Mouse (Mus musculus) cerebellum, adult 9-10 months (tissue): ENCODE data around the gene Gm10273.
"Not testable (repeated sequence)": the region's sequence is repeated elsewhere in the genome, so short reads cannot be mapped to it uniquely, and the experiment has no call there.

Source experiments
- DNase-seq: peaks from one replicate; pipeline ENCODE4 v3.0.0; 2022

Gene Gm10273

DNA sequence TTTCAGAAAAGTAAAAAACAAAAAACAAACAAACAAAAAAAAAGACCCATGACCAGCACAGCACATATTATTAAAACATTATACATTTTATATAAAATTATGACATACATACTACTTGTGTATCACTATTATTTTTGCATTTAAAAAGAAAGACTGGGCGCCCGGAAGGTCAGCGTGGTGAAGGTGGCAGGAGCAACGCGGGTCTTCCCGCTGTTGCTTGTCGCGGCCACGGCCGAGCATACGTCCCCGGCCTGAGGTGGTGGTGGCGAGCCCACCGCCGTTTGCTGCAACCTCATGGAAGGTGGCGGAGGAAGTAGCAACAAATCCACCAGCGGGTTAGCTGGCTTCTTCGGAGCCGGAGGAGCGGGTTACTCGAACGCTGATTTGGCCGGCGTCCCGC, at the start of gene Gm10273:
Gene Gm10273, plus strand, starts transcription at position 172 of the 400 bp plus-strand sequence.
- not testable (repeated sequence) for DNase-seq

GRCm38 (mm10) chr10:59346560-59346959, 48.9 kb upstream of the Gm10273 start:
- no peak for DNase-seq

DNA sequence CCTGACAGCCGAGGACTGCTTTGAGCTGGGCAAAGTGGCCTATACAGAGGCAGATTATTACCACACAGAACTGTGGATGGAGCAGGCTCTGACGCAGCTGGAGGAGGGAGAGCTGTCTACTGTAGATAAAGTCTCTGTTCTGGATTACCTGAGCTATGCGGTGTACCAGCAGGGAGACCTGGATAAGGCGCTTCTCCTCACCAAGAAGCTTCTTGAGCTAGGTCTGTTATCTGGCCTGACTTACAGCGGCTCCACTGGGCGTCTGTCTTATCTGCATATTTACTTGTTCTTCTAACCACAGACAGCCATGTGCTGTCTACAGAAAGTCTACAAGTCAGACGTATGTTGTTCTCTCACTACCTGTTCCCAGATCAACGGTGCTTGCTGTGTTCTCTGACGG, 47.2 kb upstream of the Gm10273 start:
- no peak for DNase-seq

- DNase-seq: no peak
These were observed 45.9 kb upstream of the Gm10273 start for GRCm38 (mm10) chr10:59349536-59349935.

DNA sequence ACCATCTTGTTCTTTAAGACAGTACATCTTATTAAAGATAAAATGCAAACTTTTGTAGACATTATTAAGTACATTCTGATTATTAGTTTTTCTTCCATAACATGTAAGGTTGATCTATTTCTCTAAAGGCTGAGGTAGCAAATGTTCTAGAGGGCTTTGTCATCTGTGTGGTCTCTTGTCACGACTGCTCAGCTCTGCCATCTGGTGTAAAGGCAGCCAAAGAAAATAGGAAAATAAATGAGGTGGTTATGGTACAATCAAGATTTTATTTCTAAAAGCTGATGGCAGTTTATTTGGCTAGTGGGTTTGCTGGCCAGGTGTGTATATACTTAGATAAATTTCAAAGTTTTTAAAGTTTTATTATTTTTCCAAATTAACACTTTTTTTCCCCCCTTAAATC, 42.4 kb upstream of the Gm10273 start:
- DNase-seq: no peak

DNA sequence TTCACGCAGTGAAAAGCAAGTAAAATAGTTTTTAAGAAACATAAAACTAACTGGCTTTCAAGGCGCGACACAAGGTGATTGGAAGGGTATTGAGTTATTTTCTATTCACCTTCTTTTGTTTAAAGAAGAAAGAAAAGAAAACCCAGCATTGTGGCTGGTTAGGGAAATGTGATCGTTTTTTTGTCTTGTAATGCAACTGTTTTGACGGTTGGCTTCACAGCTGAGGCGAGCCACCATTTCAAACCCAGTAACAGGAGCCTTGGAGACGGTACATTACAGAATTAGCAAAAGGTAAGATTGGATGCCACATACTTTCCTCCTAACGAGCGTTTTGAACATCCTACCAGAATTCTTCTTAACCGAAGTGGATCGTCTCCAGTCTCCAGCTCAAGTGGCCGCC, 41.3 kb upstream of the Gm10273 start:
- DNase-seq: no peak

DNA sequence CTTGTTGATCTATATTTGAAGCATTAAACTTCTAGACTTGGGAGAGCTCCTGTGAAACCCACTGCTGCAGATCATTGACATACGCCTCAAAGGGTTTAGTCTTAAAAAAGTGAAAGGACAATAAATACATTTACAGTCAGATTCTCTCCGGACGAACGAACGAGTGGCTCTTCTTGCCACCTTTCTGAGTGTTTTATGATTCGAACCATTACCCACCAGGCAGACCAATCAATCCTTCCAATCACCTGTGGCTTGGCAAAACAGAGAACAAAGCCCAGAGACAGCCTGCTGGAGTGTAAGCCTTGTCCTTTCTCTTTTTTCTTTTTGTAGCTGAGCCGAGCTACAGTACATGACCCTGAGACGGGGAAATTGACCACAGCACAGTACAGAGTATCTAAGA, 40.4 kb upstream of the Gm10273 start:
- no peak for DNase-seq

- DNase-seq: peak; percentile 31
These were observed 36.7 kb upstream of the Gm10273 start for GRCm38 (mm10) chr10:59358744-59359143.

DNA sequence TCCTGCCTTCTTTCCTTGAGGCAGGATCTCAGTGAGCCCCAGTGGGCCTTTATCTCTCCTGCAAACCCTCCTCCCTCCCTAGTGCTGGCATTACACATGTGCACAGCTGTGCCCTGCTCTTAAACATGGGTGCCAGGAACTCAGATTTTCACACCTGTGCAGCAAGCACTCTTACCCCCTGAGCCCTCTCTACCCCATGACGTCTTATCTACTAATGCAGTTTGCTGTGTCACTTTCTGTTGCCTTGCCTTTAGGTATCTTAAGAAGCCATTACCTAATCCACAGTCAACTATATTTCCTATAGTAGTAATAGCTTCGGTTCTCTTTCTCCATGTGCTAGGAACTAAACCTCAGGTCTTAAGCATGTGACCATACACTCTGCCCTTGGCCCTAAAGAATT, 32.2 kb upstream of the Gm10273 start:
- DNase-seq: no peak

DNA sequence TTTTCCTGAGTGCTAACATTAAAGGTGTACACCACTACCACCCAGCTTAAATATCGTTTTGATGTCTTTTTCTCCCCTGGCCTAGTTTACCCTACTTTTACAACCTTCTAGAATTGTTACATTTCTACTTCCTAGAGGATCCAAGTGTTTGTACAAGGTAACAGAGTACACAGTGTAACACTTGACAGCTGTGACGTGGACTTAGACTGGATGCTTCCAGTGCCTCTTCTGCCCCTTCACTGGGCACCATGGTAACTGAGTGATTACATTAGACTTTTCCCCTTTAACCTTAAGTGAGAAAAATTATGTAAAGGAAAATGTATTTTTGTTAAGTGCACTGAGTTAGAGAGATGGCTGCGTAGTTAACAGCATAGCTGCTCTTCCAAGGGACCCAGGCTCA, 30.9 kb upstream of the Gm10273 start:
- no peak for DNase-seq

DNA sequence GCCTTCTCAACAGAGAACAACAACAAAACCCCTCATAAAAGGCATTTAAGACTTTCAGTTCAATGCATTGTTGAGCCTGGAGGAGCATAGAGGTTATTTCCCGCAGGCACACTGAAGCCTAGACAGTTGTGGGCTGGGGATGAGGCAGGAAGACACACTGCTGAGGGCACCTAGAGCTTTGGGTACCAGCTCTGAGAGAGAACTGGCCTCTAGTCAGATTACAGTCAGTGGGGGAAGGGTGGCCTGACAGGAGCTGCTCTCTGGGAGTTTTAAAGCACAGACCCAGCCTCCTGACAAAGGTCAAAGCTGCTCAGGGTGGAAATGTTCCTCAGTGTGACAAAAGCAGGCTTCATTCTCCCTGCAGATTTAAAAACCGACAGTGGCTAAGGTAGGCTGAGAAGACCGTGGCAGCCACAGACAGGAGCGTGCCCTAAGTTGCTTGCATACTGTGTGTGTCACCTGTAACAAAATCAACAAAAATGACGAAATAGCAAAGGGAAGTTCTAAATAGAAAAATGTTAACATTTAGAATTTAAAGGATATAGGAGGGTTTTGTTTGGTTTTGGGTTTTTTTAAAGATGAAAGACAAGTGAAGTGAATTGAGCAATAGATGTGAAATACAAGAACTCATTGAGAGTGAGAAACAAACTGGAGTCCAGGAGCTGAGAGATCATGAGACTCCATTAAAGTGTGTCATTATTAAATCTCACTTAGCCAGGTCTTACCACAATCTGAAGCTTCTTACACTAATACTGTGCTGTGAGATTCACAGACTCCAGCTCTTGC, 29.4 kb upstream of the Gm10273 start:
- no peak for DNase-seq

GRCm38 (mm10) chr10:59366746-59367145, 28.7 kb upstream of the Gm10273 start:
- DNase-seq: no peak

GRCm38 (mm10) chr10:59367206-59367605, 28.2 kb upstream of the Gm10273 start:
- no peak for DNase-seq

DNA sequence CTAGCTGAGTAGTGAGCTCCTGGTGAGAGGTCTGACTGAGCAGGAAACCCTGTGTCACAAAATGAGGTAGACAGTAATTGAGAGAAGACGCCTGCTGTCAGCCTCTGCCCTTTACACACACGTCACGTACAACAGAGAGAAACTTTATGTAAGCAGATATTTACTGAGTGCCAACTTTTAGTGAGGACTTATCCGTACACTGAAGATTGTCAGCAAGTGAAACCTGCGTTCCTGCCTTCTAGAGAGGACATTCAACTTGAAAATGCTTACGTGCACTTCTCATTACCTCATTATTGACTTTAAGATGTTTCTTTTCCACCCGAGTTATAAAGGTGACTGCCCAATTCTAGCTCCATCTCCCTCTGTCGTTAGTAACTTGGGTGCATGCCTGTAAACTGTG, 26.7 kb upstream of the Gm10273 start:
- no peak for DNase-seq

- DNase-seq: no peak
These were observed 26.0 kb upstream of the Gm10273 start for GRCm38 (mm10) chr10:59369426-59369825.

- no peak for DNase-seq
These were observed 17.5 kb upstream of the Gm10273 start for GRCm38 (mm10) chr10:59377906-59378305.

DNA sequence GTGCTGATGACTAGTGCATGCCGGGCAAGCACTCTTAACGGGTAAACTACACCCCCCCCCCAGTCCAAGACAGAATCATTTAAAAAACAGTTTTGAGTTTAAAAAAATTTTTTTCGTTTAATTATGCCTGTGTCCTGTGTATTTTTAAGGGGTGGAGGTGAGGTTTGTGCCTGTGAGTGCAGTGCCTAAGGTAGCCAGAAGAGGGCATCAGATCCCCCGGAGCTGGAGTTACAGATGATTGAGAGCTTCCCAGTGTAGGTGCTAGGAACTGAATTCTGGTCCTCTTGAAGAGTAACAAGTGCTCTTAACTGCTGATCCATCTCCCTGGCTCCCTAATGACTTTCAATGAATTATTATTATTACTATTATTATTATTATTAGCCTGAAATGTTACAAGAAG, 16.7 kb upstream of the Gm10273 start:
- DNase-seq: no peak

GRCm38 (mm10) chr10:59379927-59380326, 15.5 kb upstream of the Gm10273 start:
- DNase-seq: no peak

- DNase-seq: no peak
These were observed 15.0 kb upstream of the Gm10273 start for GRCm38 (mm10) chr10:59380411-59380821.

- not testable (repeated sequence) for DNase-seq
These were observed 13.9 kb upstream of the Gm10273 start for GRCm38 (mm10) chr10:59381563-59381962.

- DNase-seq: peak; percentile 80
These were observed 8.5 kb upstream of the Gm10273 start for GRCm38 (mm10) chr10:59386951-59387350.

DNA sequence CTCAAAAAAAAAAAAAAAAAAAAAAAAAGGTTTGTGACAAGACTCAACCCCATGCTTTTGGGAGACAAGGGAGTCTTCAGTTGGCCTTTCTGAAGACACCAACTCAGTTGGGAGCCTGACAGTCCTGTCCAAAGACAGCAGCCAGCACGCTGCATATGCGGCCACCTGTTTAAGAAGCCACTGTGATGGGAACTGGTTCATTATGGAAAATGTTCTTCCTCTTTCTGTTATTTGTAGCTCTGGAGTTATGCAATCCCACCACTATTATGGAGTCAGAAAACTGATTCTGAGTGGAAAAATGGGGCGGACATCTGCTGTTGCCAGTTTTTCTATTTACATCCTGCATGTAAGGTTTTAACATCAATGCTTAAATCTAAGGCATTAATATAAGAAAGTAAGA, 5.8 kb upstream of the Gm10273 start:
- DNase-seq: no peak

GRCm38 (mm10) chr10:59391907-59392306, 3.5 kb upstream of the Gm10273 start:
- DNase-seq: no peak

DNA sequence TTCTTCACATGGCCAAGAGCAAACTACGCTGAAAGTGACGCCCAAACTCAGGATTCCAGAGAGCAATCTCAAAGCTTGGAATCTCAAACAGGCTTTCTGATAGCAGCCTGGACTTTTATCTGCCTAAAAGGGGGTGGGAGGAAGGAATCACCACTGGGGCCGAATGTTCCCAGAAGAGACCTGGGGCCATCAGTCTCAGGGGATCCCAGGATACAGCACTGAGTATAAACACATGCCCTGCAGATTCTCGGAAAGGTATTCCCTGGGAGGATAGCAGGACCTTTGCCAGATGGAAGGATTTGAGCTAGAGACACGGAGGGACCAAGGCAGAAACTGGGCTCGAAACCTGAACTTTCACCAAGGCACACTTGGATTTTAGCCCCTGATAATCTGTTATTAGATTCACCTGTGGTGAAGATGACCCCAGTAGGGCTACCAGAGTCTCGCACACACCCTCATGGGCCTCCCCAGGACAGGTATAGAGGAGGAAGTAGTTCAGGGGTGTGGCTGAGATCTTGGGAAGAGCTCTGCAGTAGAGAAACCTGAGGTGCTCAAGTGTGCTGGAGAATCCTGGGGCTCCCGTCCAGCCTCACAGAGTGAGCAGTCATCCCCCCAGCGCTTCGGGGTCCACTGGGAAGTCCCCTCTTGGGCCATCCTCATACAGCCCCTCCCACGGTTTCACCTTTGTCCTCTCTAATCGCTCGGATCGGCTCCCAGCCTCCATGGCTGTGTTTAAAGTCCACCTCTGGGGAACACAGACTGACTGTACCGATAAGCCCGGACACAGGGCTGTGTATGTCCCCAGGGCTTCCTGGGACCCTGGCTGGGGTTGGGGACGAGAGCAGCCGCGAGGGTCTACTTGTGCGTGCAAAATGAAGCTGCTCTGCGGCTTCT, 7.7 kb downstream of the Gm10273 start, which contains the start of gene Pla2g12b:
Gene Pla2g12b, plus strand, starts transcription at position 762 of the 894 bp plus-strand sequence.
- DNase-seq: no peak
